Mouse (Mus musculus) stomach, embryonic 14.5 days (tissue): Measurements from ENCODE around the gene Ldlrad2. TPM values are rescaled to one million over a fixed set of nuclear protein-coding genes. Genes with fewer than 3 reads are reported as not detected.

Experiments
- ATAC-seq: fragments of 200-750 bp; cut with Nextera tagmentation; 2 replicates; pipeline ENCODE4 v1.8.0; 2017; ENCODE audit warnings: low read depth, moderate TSS enrichment; ENCODE audit not compliant: insufficient number of reproducible peaks, insufficient read depth, low FRiP score
- H3K27ac ChIP-seq: fragments of 300-500 bp; sonication (generic); 2 replicates; pipeline ENCODE4 v1.5.1; 2014; ENCODE audit warnings: mild to moderate bottlenecking, low read length, moderate library complexity, mixed read lengths
- H3K27me3 ChIP-seq: fragments of 300-500 bp; sonication (generic); 2 replicates; pipeline ENCODE4 v1.6.1; 2014; ENCODE audit warnings: low read length, control low read depth, mixed read lengths; ENCODE audit not compliant: control insufficient read depth, insufficient read depth
- H3K36me3 ChIP-seq: fragments of 300-500 bp; sonication (generic); 2 replicates; pipeline ENCODE4 v1.6.1; 2014; ENCODE audit warnings: mild to moderate bottlenecking, control low read depth, low read length, moderate library complexity, mixed read lengths; ENCODE audit not compliant: control insufficient read depth, insufficient read depth
- H3K4me1 ChIP-seq: fragments of 300-500 bp; sonication (generic); 2 replicates; pipeline ENCODE4 v1.6.1; 2014; ENCODE audit warnings: low read length, control low read depth, mixed read lengths; ENCODE audit not compliant: control insufficient read depth, insufficient read depth
- H3K4me2 ChIP-seq: fragments of 300-500 bp; sonication (generic); replicated peaks from 2 replicates; pipeline ENCODE4 v1.6.1; 2014; ENCODE audit warnings: low read depth, low read length, control low read depth
- H3K4me3 ChIP-seq: fragments of 300-500 bp; sonication (generic); 2 replicates; pipeline ENCODE4 v1.5.1; 2014; ENCODE audit warnings: low read depth, low read length, control low read depth
- H3K9ac ChIP-seq: fragments of 300-500 bp; sonication (generic); replicated peaks from 2 replicates; pipeline ENCODE4 v1.6.1; 2014; ENCODE audit warnings: low read depth, mild to moderate bottlenecking, control low read depth, low read length, moderate library complexity, mixed read lengths
- H3K9me3 ChIP-seq: fragments of 300-500 bp; sonication (generic); 2 replicates; pipeline ENCODE4 v1.6.1; 2016; ENCODE audit warnings: low read depth, low read length, control low read depth; ENCODE audit not compliant: control insufficient read depth
- WGBS: fragments of 180-500 bp; shearing (Covaris S2); extraction: QIAGEN DNeasy Blood & Tissue Kit; methylation state at CpG from one replicate; pipeline ENCODE4 v1.1.7; 2014; 5-methylcytosine and 5-hydroxymethylcytosine counted together
- polyA plus RNA-seq: library from polyadenylated mRNA; unstranded; fragments of >200 nt; fragmentation: Nextera tagmentation; extraction: Ambion mirVana; gene quantifications from 2 replicates; pipeline ENCODE4 v1.2.1, GENCODE M21; 2014

Ldlrad2 gene
- polyA plus RNA-seq, 1 experiment from 2014 or later: not detected

GRCm38 (mm10) chr4:137579789-137580188 lies 5.4 kb upstream of the Ldlrad2 start:
- Histone ChIP-seq H3K4me3 (no peak overlapping the region), H3K4me2 (no peak overlapping the region), H3K36me3 (no peaks in the 10 kb centered on the region), H3K27ac (peak overlapping the region; percentile 33; the same call in 1 of the 2 replicates), H3K27me3 (no peaks in the 10 kb centered on the region), H3K9ac (no peak overlapping the region), H3K4me1 (no peaks in the 10 kb centered on the region), H3K9me3 (no peaks in the 10 kb centered on the region)
- 39% methylated on average over 4 of the region's 4 CpGs for WGBS
- no peak for ATAC-seq

DNA sequence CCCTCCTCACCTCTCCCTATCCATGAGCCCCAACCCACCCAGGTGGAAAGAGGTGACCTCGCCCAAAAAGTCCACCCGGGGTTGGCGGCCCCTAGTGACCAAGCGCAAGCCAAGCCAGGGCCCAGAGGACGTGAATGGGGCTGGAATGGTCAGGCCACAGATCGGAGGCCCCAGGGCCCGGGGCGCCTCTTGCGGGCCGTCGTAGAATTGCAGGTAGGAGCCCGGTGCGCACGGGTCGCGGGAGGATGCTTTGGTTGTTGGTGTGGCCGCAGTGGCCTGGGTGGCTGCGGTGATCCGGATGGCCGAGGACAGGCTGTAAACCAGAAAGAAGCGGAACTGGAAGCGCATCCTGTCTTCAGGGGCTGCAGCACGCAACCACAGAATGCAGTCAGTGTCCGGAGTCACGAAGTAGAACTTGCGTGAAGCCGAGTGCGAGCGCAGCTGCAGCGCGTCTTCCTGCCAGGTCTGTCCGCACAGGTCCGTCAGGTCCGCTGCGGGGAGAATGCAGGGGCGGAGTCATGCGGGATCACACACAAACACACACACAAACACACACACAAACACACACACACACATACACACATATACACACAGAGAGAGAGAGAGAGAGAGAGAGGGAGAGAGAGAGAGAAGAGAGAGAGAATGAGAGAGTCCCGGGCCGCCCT lies 3.9 kb upstream of the Ldlrad2 start:
- ATAC-seq: peak; percentile 30; the same call in 1 of the 2 replicates
- H3K27ac ChIP-seq: no peak overlapping the region
- no peak overlapping the region for H3K9ac ChIP-seq
- H3K9me3 ChIP-seq: no peaks in the 10 kb centered on the region
- peak overlapping the region; percentile 22; the same call in 1 of the 2 replicates for H3K4me3 ChIP-seq
- H3K4me2 ChIP-seq: peak overlapping the region; percentile 50
- 5% methylated on average over 39 of the region's 39 CpGs for WGBS
- no peaks in the 10 kb centered on the region for H3K27me3 ChIP-seq
- no peaks in the 10 kb centered on the region for H3K36me3 ChIP-seq
- no peaks in the 10 kb centered on the region for H3K4me1 ChIP-seq

DNA sequence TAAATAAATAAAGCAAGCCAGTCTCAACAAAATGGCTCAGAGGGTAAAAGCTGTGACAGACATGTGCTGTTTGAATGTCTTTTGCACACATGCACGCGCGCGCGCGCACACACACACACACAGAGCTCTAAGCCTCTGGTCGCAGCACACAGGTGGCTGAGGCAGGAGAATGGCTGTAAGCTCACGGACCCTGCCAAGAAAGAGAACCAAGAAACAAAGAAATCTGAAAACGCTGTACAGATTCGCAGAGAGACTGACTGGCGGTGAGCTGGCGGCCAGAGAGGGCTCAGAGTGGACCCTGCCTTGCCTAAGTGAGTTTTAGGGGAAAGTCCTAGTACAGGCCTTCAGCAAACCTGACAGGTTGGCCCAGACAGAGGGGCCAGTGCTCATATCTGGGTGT lies 3.1 kb upstream of the Ldlrad2 start:
- Histone ChIP-seq H3K27me3 (no peaks in the 10 kb centered on the region), H3K4me1 (no peaks in the 10 kb centered on the region), H3K9me3 (no peaks in the 10 kb centered on the region), H3K4me3 (no peak overlapping the region), H3K4me2 (no peak overlapping the region), H3K9ac (no peak overlapping the region), H3K36me3 (no peaks in the 10 kb centered on the region), H3K27ac (no peak overlapping the region)
- no peak for ATAC-seq
- 96% methylated on average over 12 of the region's 12 CpGs for WGBS

- peaks cover 37% of the 10 kb centered on the region for H3K36me3 ChIP-seq
- H3K27me3 ChIP-seq: no peaks in the 10 kb centered on the region
- H3K27ac ChIP-seq: no peak overlapping the region
- no peaks in the 10 kb centered on the region for H3K4me1 ChIP-seq
- H3K9ac ChIP-seq: no peak overlapping the region
- ATAC-seq: no peak
- H3K9me3 ChIP-seq: no peaks in the 10 kb centered on the region
- 74% methylated on average over 9 of the region's 9 CpGs for WGBS
- no peak overlapping the region for H3K4me2 ChIP-seq
- no peak overlapping the region for H3K4me3 ChIP-seq
Measured at GRCm38 (mm10) chr4:137569873-137570272, 4.5 kb downstream of the Ldlrad2 start.

GRCm38 (mm10) chr4:137556673-137557210 lies 17.6 kb downstream of the Ldlrad2 start:
- no peak overlapping the region for H3K4me2 ChIP-seq
- H3K4me3 ChIP-seq: no peak overlapping the region
- H3K27me3 ChIP-seq: no peaks in the 10 kb centered on the region
- no peak overlapping the region for H3K27ac ChIP-seq
- no peak for ATAC-seq
- no peaks in the 10 kb centered on the region for H3K4me1 ChIP-seq
- WGBS: 88% methylated on average over 16 of the region's 16 CpGs
- no peaks in the 10 kb centered on the region for H3K9me3 ChIP-seq
- H3K36me3 ChIP-seq: peaks cover 69% of the 10 kb centered on the region
- no peak overlapping the region for H3K9ac ChIP-seq

DNA sequence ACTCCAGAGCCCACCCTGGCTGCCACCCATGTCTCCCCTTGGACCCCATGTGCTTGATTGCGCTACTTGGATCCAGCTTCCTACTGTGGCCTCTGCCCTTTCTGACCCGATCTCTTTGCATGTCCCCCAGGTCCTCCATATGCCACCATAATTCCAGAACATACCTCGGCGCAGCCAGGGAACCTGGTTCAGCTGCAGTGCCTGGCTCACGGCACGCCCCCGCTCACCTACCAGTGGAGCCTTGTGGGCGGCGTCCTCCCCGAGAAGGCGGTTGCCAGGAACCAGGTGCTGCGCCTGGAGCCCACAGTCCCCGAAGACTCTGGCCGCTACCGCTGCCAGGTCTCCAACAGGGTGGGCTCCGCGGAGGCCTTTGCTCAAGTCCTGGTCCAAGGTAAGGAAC lies 20.9 kb downstream of the Ldlrad2 start:
- H3K9me3 ChIP-seq: no peaks in the 10 kb centered on the region
- no peak overlapping the region for H3K27ac ChIP-seq
- H3K27me3 ChIP-seq: no peaks in the 10 kb centered on the region
- H3K36me3 ChIP-seq: peaks cover 82% of the 10 kb centered on the region
- ATAC-seq: no peak
- no peak overlapping the region for H3K4me3 ChIP-seq
- no peak overlapping the region for H3K9ac ChIP-seq
- 95% methylated on average over 17 of the region's 17 CpGs for WGBS
- no peaks in the 10 kb centered on the region for H3K4me1 ChIP-seq
- no peak overlapping the region for H3K4me2 ChIP-seq

DNA sequence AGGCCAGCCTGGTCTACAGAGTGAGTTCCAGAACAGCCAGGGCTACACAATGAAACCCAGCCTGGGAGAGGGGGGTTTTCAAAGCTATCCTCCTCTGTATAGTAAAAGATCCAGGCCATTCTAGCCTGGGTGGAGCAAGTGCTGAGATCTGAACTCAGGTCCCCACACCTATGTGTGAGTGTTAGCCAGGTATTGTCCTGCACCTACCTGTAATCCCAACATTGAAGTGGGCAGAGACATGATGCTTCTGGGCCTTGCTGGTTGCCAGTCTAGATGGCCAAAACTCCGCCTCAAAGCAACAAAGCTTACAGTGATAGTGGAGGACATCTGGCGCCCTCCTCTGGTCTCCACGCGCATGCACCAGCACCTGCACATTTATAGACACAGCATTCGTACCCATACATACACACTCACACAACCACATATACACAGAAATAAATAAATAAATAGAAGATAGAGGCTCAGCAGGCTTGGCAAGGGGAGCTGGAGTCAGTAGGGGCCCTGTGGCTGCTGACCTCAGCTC lies 28.3 kb downstream of the Ldlrad2 start:
- WGBS: 78% methylated on average over 5 of the region's 5 CpGs

GRCm38 (mm10) chr4:137545568-137545967 lies 28.8 kb downstream of the Ldlrad2 start:
- 96% methylated on average over 9 of the region's 9 CpGs for WGBS
- Histone ChIP-seq H3K4me3 (no peak overlapping the region), H3K36me3 (peaks cover 79% of the 10 kb centered on the region), H3K27me3 (no peaks in the 10 kb centered on the region), H3K4me1 (no peaks in the 10 kb centered on the region), H3K9me3 (no peaks in the 10 kb centered on the region), H3K27ac (no peak overlapping the region), H3K4me2 (no peak overlapping the region), H3K9ac (no peak overlapping the region)
- ATAC-seq: no peak

More for the DNA sequence above, 28.3 kb downstream of the Ldlrad2 start:
- Histone ChIP-seq H3K27ac (no peak overlapping the region), H3K36me3 (peaks cover 80% of the 10 kb centered on the region), H3K4me2 (no peak overlapping the region), H3K27me3 (no peaks in the 10 kb centered on the region), H3K9me3 (no peaks in the 10 kb centered on the region), H3K9ac (no peak overlapping the region), H3K4me3 (no peak overlapping the region), H3K4me1 (no peaks in the 10 kb centered on the region)
- ATAC-seq: no peak
